Mouse (Mus musculus): ENCODE measurements around the gene Hoxb1. TPM values are rescaled to one million over a fixed set of nuclear protein-coding genes. Genes with fewer than 3 reads are reported as not detected.

Gene Hoxb1
- polyA plus RNA-seq, 1 experiment from 2014 or later = not detected

GRCm38 (mm10) chr11:96323154-96323553 is 42.4 kb upstream of the Hoxb1 start, which contains the start of gene Hoxb3:
TSS of gene Hoxb3 (plus strand) at chr11:96323326.
- peaks cover 98% of the 10 kb centered on the region for H3K27me3 ChIP-seq (replicated peaks)
- no peak for ATAC-seq (ENCODE audit: insufficient number of reproducible peaks, low FRiP score)
- peaks cover 12% of the 10 kb centered on the region for H3K4me1 ChIP-seq (replicated peaks)
- H3K4me3 ChIP-seq = no peak within 1 kb of the TSS
- H3K36me3 ChIP-seq = no peaks in the 10 kb centered on the region
- H3K4me2 ChIP-seq = no peak within 1 kb of the TSS
- WGBS = 19% methylated on average over 10 of the region's 10 CpGs
- no peak within 1 kb of the TSS for H3K9ac ChIP-seq
- no peaks in the 10 kb centered on the region for H3K9me3 ChIP-seq (replicated peaks)
- H3K27ac ChIP-seq (ENCODE audit: poor library complexity, severe bottlenecking) = no peak within 1 kb of the TSS

- H3K27ac ChIP-seq (ENCODE audit: poor library complexity, severe bottlenecking) = no peak overlapping the region
- 4% methylated on average over 5 of the region's 5 CpGs for WGBS
- H3K4me3 ChIP-seq = no peak overlapping the region
Observed at GRCm38 (mm10) chr11:96324125-96324524, 41.4 kb upstream of the Hoxb1 start.

GRCm38 (mm10) chr11:96324965-96325364 is 40.6 kb upstream of the Hoxb1 start:
- Histone ChIP-seq H3K36me3 (no peaks in the 10 kb centered on the region), H3K9me3 (replicated peaks) (no peaks in the 10 kb centered on the region), H3K9ac (no peak overlapping the region), H3K4me2 (no peak overlapping the region), H3K27ac (ENCODE audit: poor library complexity, severe bottlenecking) (no peak overlapping the region), H3K4me1 (replicated peaks) (peaks cover 3% of the 10 kb centered on the region; the same call in 1 of the 2 replicates), H3K4me3 (no peak overlapping the region), H3K27me3 (replicated peaks) (peaks cover 98% of the 10 kb centered on the region)
- 9% methylated on average over 8 of the region's 8 CpGs for WGBS
- ATAC-seq (ENCODE audit: insufficient number of reproducible peaks, low FRiP score) = no peak

More at GRCm38 (mm10) chr11:96324125-96324524, 41.4 kb upstream of the Hoxb1 start:
- Histone ChIP-seq H3K27me3 (replicated peaks) (peaks cover 98% of the 10 kb centered on the region), H3K4me1 (replicated peaks) (peaks cover 6% of the 10 kb centered on the region), H3K36me3 (no peaks in the 10 kb centered on the region), H3K9ac (no peak overlapping the region), H3K4me2 (no peak overlapping the region), H3K9me3 (replicated peaks) (no peaks in the 10 kb centered on the region)
- no peak for ATAC-seq (ENCODE audit: insufficient number of reproducible peaks, low FRiP score)

GRCm38 (mm10) chr11:96325747-96326212 is 39.8 kb upstream of the Hoxb1 start:
- Histone ChIP-seq H3K9me3 (replicated peaks) (no peaks in the 10 kb centered on the region), H3K4me1 (replicated peaks) (no peaks in the 10 kb centered on the region), H3K36me3 (no peaks in the 10 kb centered on the region), H3K27ac (ENCODE audit: poor library complexity, severe bottlenecking) (no peak overlapping the region), H3K27me3 (replicated peaks) (peaks cover 99% of the 10 kb centered on the region), H3K9ac (no peak overlapping the region), H3K4me2 (peak overlapping the region; percentile 18; the same call in 1 of the 2 replicates), H3K4me3 (0 out of 2 replicates have a peak overlapping the region, but pooled peaks have one; percentile 1)
- no peak for ATAC-seq (ENCODE audit: insufficient number of reproducible peaks, low FRiP score)
- 8% methylated on average over 22 of the region's 22 CpGs for WGBS

- no peak for ATAC-seq (ENCODE audit: insufficient number of reproducible peaks, low FRiP score)
- H3K4me2 ChIP-seq = no peak overlapping the region
- H3K4me1 ChIP-seq (replicated peaks) = no peaks in the 10 kb centered on the region
- no peaks in the 10 kb centered on the region for H3K36me3 ChIP-seq
- no peak overlapping the region for H3K9ac ChIP-seq
- H3K27ac ChIP-seq (ENCODE audit: poor library complexity, severe bottlenecking) = no peak overlapping the region
- no peaks in the 10 kb centered on the region for H3K9me3 ChIP-seq (replicated peaks)
- no peak overlapping the region for H3K4me3 ChIP-seq
- peaks cover 100% of the 10 kb centered on the region for H3K27me3 ChIP-seq (replicated peaks)
- 4% methylated on average over 12 of the region's 12 CpGs for WGBS
Observed at GRCm38 (mm10) chr11:96326705-96327104, 38.8 kb upstream of the Hoxb1 start.

GRCm38 (mm10) chr11:96327122-96327521 is 38.4 kb upstream of the Hoxb1 start:
- H3K4me2 ChIP-seq = no peak overlapping the region
- no peaks in the 10 kb centered on the region for H3K4me1 ChIP-seq (replicated peaks)
- no peak for ATAC-seq (ENCODE audit: insufficient number of reproducible peaks, low FRiP score)
- H3K36me3 ChIP-seq = no peaks in the 10 kb centered on the region
- 5% methylated on average over 7 of the region's 7 CpGs for WGBS
- no peak overlapping the region for H3K4me3 ChIP-seq
- H3K27me3 ChIP-seq (replicated peaks) = peaks cover 100% of the 10 kb centered on the region
- no peaks in the 10 kb centered on the region for H3K9me3 ChIP-seq (replicated peaks)
- no peak overlapping the region for H3K9ac ChIP-seq
- H3K27ac ChIP-seq (ENCODE audit: poor library complexity, severe bottlenecking) = no peak overlapping the region

GRCm38 (mm10) chr11:96327750-96328149 is 37.8 kb upstream of the Hoxb1 start:
- Histone ChIP-seq H3K4me3 (no peak overlapping the region), H3K27me3 (replicated peaks) (peaks cover 100% of the 10 kb centered on the region), H3K27ac (ENCODE audit: poor library complexity, severe bottlenecking) (no peak overlapping the region), H3K36me3 (no peaks in the 10 kb centered on the region), H3K9me3 (replicated peaks) (no peaks in the 10 kb centered on the region), H3K4me1 (replicated peaks) (0 out of 2 replicates have a peak, but pooled peaks cover 2% of the 10 kb centered on the region), H3K4me2 (no peak overlapping the region), H3K9ac (no peak overlapping the region)
- no peak for ATAC-seq (ENCODE audit: insufficient number of reproducible peaks, low FRiP score)
- WGBS = 13% methylated on average over 5 of the region's 5 CpGs

- Histone ChIP-seq H3K36me3 (no peaks in the 10 kb centered on the region), H3K9me3 (replicated peaks) (no peaks in the 10 kb centered on the region), H3K4me1 (replicated peaks) (0 out of 2 replicates have a peak, but pooled peaks cover 6% of the 10 kb centered on the region), H3K4me2 (no peak overlapping the region), H3K4me3 (no peak overlapping the region), H3K27me3 (replicated peaks) (peaks cover 100% of the 10 kb centered on the region), H3K9ac (no peak overlapping the region), H3K27ac (ENCODE audit: poor library complexity, severe bottlenecking) (no peak overlapping the region)
- 12% methylated on average over 8 of the region's 8 CpGs for WGBS
- ATAC-seq (ENCODE audit: insufficient number of reproducible peaks, low FRiP score) = no peak
Observed at GRCm38 (mm10) chr11:96328605-96329004, 36.9 kb upstream of the Hoxb1 start.

GRCm38 (mm10) chr11:96332105-96332504 is 33.4 kb upstream of the Hoxb1 start:
- peaks cover 100% of the 10 kb centered on the region for H3K27me3 ChIP-seq (replicated peaks)
- H3K4me1 ChIP-seq (replicated peaks) = 0 out of 2 replicates have a peak, but pooled peaks cover 6% of the 10 kb centered on the region
- H3K9ac ChIP-seq = no peak overlapping the region
- WGBS = 2% methylated on average over 8 of the region's 8 CpGs
- H3K36me3 ChIP-seq = no peaks in the 10 kb centered on the region
- no peak overlapping the region for H3K27ac ChIP-seq (ENCODE audit: poor library complexity, severe bottlenecking)
- H3K9me3 ChIP-seq (replicated peaks) = no peaks in the 10 kb centered on the region
- H3K4me3 ChIP-seq = peak overlapping the region; percentile 40
- peak overlapping the region; percentile 62; the same call in 1 of the 2 replicates for H3K4me2 ChIP-seq
- no peak for ATAC-seq (ENCODE audit: insufficient number of reproducible peaks, low FRiP score)

GRCm38 (mm10) chr11:96332618-96333032 is 32.9 kb upstream of the Hoxb1 start:
- under 1% methylated on average over 33 of the region's 35 CpGs for WGBS
- 0 out of 2 replicates have a peak overlapping the region, but pooled peaks have one; percentile 14 for H3K27ac ChIP-seq (ENCODE audit: poor library complexity, severe bottlenecking)

GRCm38 (mm10) chr11:96333241-96334001 is 32.1 kb upstream of the Hoxb1 start:
- Histone ChIP-seq H3K4me3 (peak overlapping the region; percentile 40), H3K4me2 (peak overlapping the region; percentile 62), H3K27me3 (replicated peaks) (peaks cover 100% of the 10 kb centered on the region), H3K9ac (peak overlapping the region; percentile 57), H3K36me3 (no peaks in the 10 kb centered on the region), H3K27ac (ENCODE audit: poor library complexity, severe bottlenecking) (0 out of 2 replicates have a peak overlapping the region, but pooled peaks have one; percentile 14), H3K4me1 (replicated peaks) (0 out of 2 replicates have a peak, but pooled peaks cover 6% of the 10 kb centered on the region), H3K9me3 (replicated peaks) (no peaks in the 10 kb centered on the region)
- ATAC-seq (ENCODE audit: insufficient number of reproducible peaks, low FRiP score) = no peak
- 11% methylated on average over 17 of the region's 17 CpGs for WGBS

More at GRCm38 (mm10) chr11:96332618-96333032, 32.9 kb upstream of the Hoxb1 start:
- Histone ChIP-seq H3K4me1 (replicated peaks) (0 out of 2 replicates have a peak, but pooled peaks cover 6% of the 10 kb centered on the region), H3K27me3 (replicated peaks) (peaks cover 100% of the 10 kb centered on the region), H3K9ac (peak overlapping the region; percentile 57), H3K9me3 (replicated peaks) (no peaks in the 10 kb centered on the region), H3K4me2 (peak overlapping the region; percentile 62), H3K36me3 (no peaks in the 10 kb centered on the region), H3K4me3 (peak overlapping the region; percentile 40)
- no peak for ATAC-seq (ENCODE audit: insufficient number of reproducible peaks, low FRiP score)

Data from heart, embryonic 12.5 days (tissue).